Mouse (Mus musculus) liver, adult 2 months (tissue): ENCODE measurements around the gene Dock4. TPM values are rescaled to one million over a fixed set of nuclear protein-coding genes. Genes with fewer than 3 reads are reported as not detected.
A peak's percentile ranks its signal among the peaks of the same experiment; 100 is the strongest.
"Not testable (repeated sequence)": the region's sequence is repeated elsewhere in the genome, so short reads cannot be mapped to it uniquely, and the experiment has no call there.

Experiments
- DNase-seq: peaks from one replicate; pipeline ENCODE4 v3.0.0-alpha.2; 2011; ENCODE audit warnings: low read depth, low spot score; ENCODE audit errors: extremely low read depth
- H3K27ac ChIP-seq: fragments of 200-500 bp; replicated peaks from 2 replicates; pipeline ENCODE4 v1.5.1; 2012; ENCODE audit warnings: low read depth, mild to moderate bottlenecking, control low read depth, inconsistent platforms, low read length; ENCODE audit not compliant: insufficient read depth
- H3K27me3 ChIP-seq: fragments of 200-500 bp; 2 replicates; pipeline ENCODE4 v1.6.1; 2012; ENCODE audit warnings: mild to moderate bottlenecking, moderate library complexity, low read length, inconsistent platforms; ENCODE audit not compliant: control insufficient read depth, insufficient read depth
- H3K36me3 ChIP-seq: fragments of 200-500 bp; 2 replicates; pipeline ENCODE4 v1.6.1; 2012; ENCODE audit warnings: low read length, inconsistent platforms; ENCODE audit not compliant: control insufficient read depth, insufficient read depth
- H3K4me1 ChIP-seq: fragments of 200-500 bp; 2 replicates; pipeline ENCODE4 v1.6.1; 2011; ENCODE audit warnings: low read length; ENCODE audit not compliant: control insufficient read depth, insufficient read depth
- H3K4me3 ChIP-seq: fragments of 200-500 bp; 2 replicates; pipeline ENCODE4 v1.5.1; 2011; ENCODE audit warnings: low read depth, mild to moderate bottlenecking, control low read depth, low read length, moderate library complexity; ENCODE audit not compliant: insufficient read depth
- H3K79me2 ChIP-seq: fragments of 200-500 bp; 2 replicates; pipeline ENCODE4 v1.6.1; 2012; ENCODE audit warnings: inconsistent platforms, mild to moderate bottlenecking, low read length, moderate library complexity; ENCODE audit not compliant: control insufficient read depth, insufficient read depth
- H3K9ac ChIP-seq: fragments of 200-500 bp; 2 replicates; pipeline ENCODE4 v1.6.1; 2012; ENCODE audit warnings: low read depth, mild to moderate bottlenecking, control low read depth, inconsistent platforms, low read length
- CTCF ChIP-seq: fragments of 200-500 bp; IDR thresholded peaks from 2 replicates; pipeline ENCODE4 v1.5.1; 2011; ENCODE audit warnings: low read depth, low read length, control low read depth
- POLR2A ChIP-seq: fragments of 200-500 bp; IDR thresholded peaks from 2 replicates; pipeline ENCODE4 v1.6.1; 2011; ENCODE audit warnings: low read length, control low read depth; ENCODE audit not compliant: insufficient read depth; ENCODE audit errors: extremely low read depth
- WGBS: fragments of 180-500 bp; shearing (Covaris S2); methylation state at CpG from one replicate; pipeline ENCODE4 v1.1.7; 2018; 5-methylcytosine and 5-hydroxymethylcytosine counted together
- polyA plus RNA-seq: library from polyadenylated mRNA; depleted of rRNA; stranded (reverse); fragments of >200 nt; gene quantifications from 2 replicates; pipeline ENCODE4 v1.2.3, GENCODE M21; 2012
- total RNA-seq: library from RNA; depleted of rRNA; stranded (reverse); fragments of >200 nt; gene quantifications from 2 replicates; pipeline ENCODE4 v1.2.3, GENCODE M21; 2014

Gene Dock4
- total and polyA plus RNA-seq, 2 experiments: 5.9 to 26.8 TPM

GRCm38 (mm10) chr12:40854705-40855367 lies 409.1 kb downstream of the Dock4 start:
- Histone ChIP-seq H3K36me3 (peaks cover 5% of the 10 kb centered on the region; the same call in 1 of the 2 replicates), H3K4me3 (no peak overlapping the region), H3K79me2 (no peaks in the 10 kb centered on the region), H3K27me3 (no peaks in the 10 kb centered on the region; the same call in 1 of the 2 replicates), H3K9ac (no peak overlapping the region), H3K27ac (peak overlapping the region; percentile 49), H3K4me1 (peaks cover 4% of the 10 kb centered on the region; the same call in 1 of the 2 replicates)
- DNase-seq: peak; percentile 77
- WGBS: 56% methylated on average over 7 of the region's 7 CpGs
- no peak for TF ChIP-seq POLR2A
- 0 out of 2 replicates have a peak, but pooled peaks have one; percentile 14 for TF ChIP-seq CTCF

GRCm38 (mm10) chr12:40857466-40857865 lies 411.7 kb downstream of the Dock4 start:
- Histone ChIP-seq H3K9ac (no peak overlapping the region), H3K79me2 (no peaks in the 10 kb centered on the region), H3K36me3 (0 out of 2 replicates have a peak, but pooled peaks cover 2% of the 10 kb centered on the region), H3K27ac (no peak overlapping the region), H3K27me3 (no peaks in the 10 kb centered on the region; the same call in 1 of the 2 replicates), H3K4me3 (no peak overlapping the region), H3K4me1 (peaks cover 4% of the 10 kb centered on the region; the same call in 1 of the 2 replicates)
- DNase-seq: no peak
- 97% methylated on average over 7 of the region's 7 CpGs for WGBS
- TF ChIP-seq POLR2A (no peak), CTCF (no peak)

GRCm38 (mm10) chr12:40858763-40859162 lies 413.0 kb downstream of the Dock4 start:
- not testable (repeated sequence) for H3K79me2 ChIP-seq, H3K4me1 ChIP-seq, H3K27ac ChIP-seq, DNase-seq, H3K27me3 ChIP-seq, H3K36me3 ChIP-seq, H3K9ac ChIP-seq, H3K4me3 ChIP-seq
- 88% methylated on average over 7 of the region's 7 CpGs for WGBS

- no peak for TF ChIP-seq POLR2A
- no peak for TF ChIP-seq CTCF
- Histone ChIP-seq H3K79me2 (no peaks in the 10 kb centered on the region), H3K36me3 (no peaks in the 10 kb centered on the region), H3K4me3 (no peak overlapping the region), H3K4me1 (no peaks in the 10 kb centered on the region), H3K27ac (no peak overlapping the region), H3K9ac (no peak overlapping the region), H3K27me3 (no peaks in the 10 kb centered on the region)
- no peak for DNase-seq
- 94% methylated on average over 5 of the region's 5 CpGs for WGBS
These were observed 424.6 kb downstream of the Dock4 start for GRCm38 (mm10) chr12:40870387-40870786.

- 100% methylated on average over 3 of the region's 3 CpGs for WGBS
- DNase-seq: no peak
- no peak overlapping the region for H3K9ac ChIP-seq
- no peaks in the 10 kb centered on the region for H3K4me1 ChIP-seq
- H3K4me3 ChIP-seq: no peak overlapping the region
- no peak overlapping the region for H3K27ac ChIP-seq
- no peak for TF ChIP-seq CTCF
- no peak for TF ChIP-seq POLR2A
- H3K36me3 ChIP-seq: no peaks in the 10 kb centered on the region
- H3K79me2 ChIP-seq: no peaks in the 10 kb centered on the region
- H3K27me3 ChIP-seq: no peaks in the 10 kb centered on the region
These were observed 427.0 kb downstream of the Dock4 start for GRCm38 (mm10) chr12:40872716-40873115.

- peak; percentile 41 for DNase-seq
- not testable (repeated sequence) for H3K79me2 ChIP-seq, H3K36me3 ChIP-seq, H3K27me3 ChIP-seq, H3K9ac ChIP-seq, H3K27ac ChIP-seq, H3K4me1 ChIP-seq, H3K4me3 ChIP-seq
- 52% methylated on average over 7 of the region's 7 CpGs for WGBS
These were observed 427.5 kb downstream of the Dock4 start for GRCm38 (mm10) chr12:40873267-40873666.
